Comparison of ENCODE assay signal across 14 mouse cellular contexts in the genomic region with DNA sequence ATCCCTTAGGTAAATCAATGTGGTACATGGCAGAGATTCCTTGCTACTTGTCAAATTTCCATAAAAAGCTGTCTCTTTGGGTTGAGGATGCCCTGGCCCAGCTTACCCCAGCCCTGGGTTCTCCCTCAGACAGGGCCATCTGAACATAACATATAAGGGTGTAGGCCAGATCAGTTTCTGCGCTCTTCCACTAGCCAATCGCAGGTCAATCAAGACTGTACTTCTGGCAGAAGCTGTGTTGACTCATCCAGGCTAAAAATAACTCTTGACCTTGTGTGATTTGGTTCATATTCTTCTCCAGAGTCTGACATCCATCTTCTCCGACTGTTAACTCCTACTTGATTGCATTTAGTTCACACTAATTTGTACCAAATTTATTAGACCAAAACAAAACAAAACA. TPM values are rescaled to one million over a fixed set of nuclear protein-coding genes. Genes with fewer than 3 reads are reported as not detected.
DNase-seq lines count a peak whose midpoint lies in the region; ATAC-seq and TF ChIP-seq lines count a peak whose summit lies in the region.
"Had no signal": no experiment of that assay in that cellular context is flagged by ENCODE, and none has a peak within 500 bp of the region (broad histone marks: within the 10 kb centered on the region; RNA-seq: fewer than 3 reads in every experiment).

No protein-coding gene starts in this region.

- no peak for TF ChIP-seq POLR2A in cerebellum, adult 2 months (IDR thresholded peaks at IDR 0.05; ENCODE audit: borderline replicate concordance, insufficient read depth, low read length)

- 7% methylated on average over 3 of the region's 3 CpGs for WGBS in cerebellum, adult 2 months
- WGBS in midbrain, embryonic 15.5 days, result 65% methylated on average over 3 of the region's 3 CpGs
- 83% methylated on average over 3 of the region's 3 CpGs for WGBS in midbrain, postnatal 0 days
- 37% methylated on average over 3 of the region's 3 CpGs for WGBS in heart, embryonic 11.5 days (ENCODE audit: insufficient replicate concordance)
- WGBS in midbrain, embryonic 13.5 days, result 88% methylated on average over 3 of the region's 3 CpGs

- H3K9me3 ChIP-seq in midbrain, embryonic 15.5 days, result no peaks in the 10 kb centered on the region
- no peaks in the 10 kb centered on the region for H3K9me3 ChIP-seq in midbrain, postnatal 0 days (ENCODE audit: low read length)
- H3K9me3 ChIP-seq in heart, embryonic 11.5 days (replicated peaks; ENCODE audit: control insufficient read depth, low read length), result no peaks in the 10 kb centered on the region
- no peaks in the 10 kb centered on the region for H3K9me3 ChIP-seq in midbrain, embryonic 13.5 days
- H3K9me3 ChIP-seq: hindbrain, embryonic 10.5 days had no signal

- H3K36me3 ChIP-seq in midbrain, embryonic 15.5 days (replicated peaks), result no peaks in the 10 kb centered on the region
- no peaks in the 10 kb centered on the region for H3K36me3 ChIP-seq in midbrain, postnatal 0 days (ENCODE audit: insufficient read depth, low read length)
- no peaks in the 10 kb centered on the region for H3K36me3 ChIP-seq in heart, embryonic 11.5 days (ENCODE audit: control insufficient read depth, insufficient read depth, low read length)
- no peaks in the 10 kb centered on the region for H3K36me3 ChIP-seq in midbrain, embryonic 13.5 days
- H3K36me3 ChIP-seq: hindbrain, embryonic 10.5 days had no signal

- no peak overlapping the region for H3K4me2 ChIP-seq in midbrain, embryonic 15.5 days
- H3K4me2 ChIP-seq in midbrain, postnatal 0 days (ENCODE audit: low read depth, low read length, poor library complexity, severe bottlenecking), result no peak overlapping the region
- H3K4me2 ChIP-seq in heart, embryonic 11.5 days, result no peak overlapping the region
- no peak overlapping the region for H3K4me2 ChIP-seq in midbrain, embryonic 13.5 days (replicated peaks)

- H3K4me1 ChIP-seq in cerebellum, adult 2 months (ENCODE audit: control insufficient read depth, insufficient read depth, low read length), result peaks cover 11% of the 10 kb centered on the region
- H3K4me1 ChIP-seq in midbrain, embryonic 15.5 days, result peaks cover 34% of the 10 kb centered on the region
- H3K4me1 ChIP-seq in midbrain, postnatal 0 days (ENCODE audit: insufficient read depth, low read length), result 0 out of 2 replicates have a peak, but pooled peaks cover 9% of the 10 kb centered on the region
- H3K4me1 ChIP-seq in heart, embryonic 11.5 days (ENCODE audit: control insufficient read depth, insufficient read depth, low read length), result peaks cover 3% of the 10 kb centered on the region
- H3K4me1 ChIP-seq in midbrain, embryonic 13.5 days (replicated peaks), result peaks cover 38% of the 10 kb centered on the region

- no peak for ATAC-seq in midbrain, embryonic 15.5 days (replicated peaks)
- ATAC-seq in midbrain, postnatal 0 days (ENCODE audit: low FRiP score), result no peak
- ATAC-seq in heart, embryonic 11.5 days (replicated peaks; ENCODE audit: insufficient number of reproducible peaks, low FRiP score, low TSS enrichment), result no peak
- no peak for ATAC-seq in midbrain, embryonic 13.5 days
- ATAC-seq: CD4-positive, CD25-positive, alpha-beta regulatory T cell, adult 4 months; intestine, embryonic 16.5 days had no signal

- DNase-seq in cerebellum, adult 2 months, result peak; percentile 43 to 71
- no peak for DNase-seq in cerebellum, adult 9-10 months
- no peak for DNase-seq in midbrain, postnatal 0 days (ENCODE audit: low spot score)
- no peak for DNase-seq in thymus, postnatal 0 days (ENCODE audit: low spot score)
- no peak for DNase-seq in right cerebral cortex, postnatal 4 days
- DNase-seq: thymus, postnatal 14 days had no signal

- H3K27ac ChIP-seq in cerebellum, adult 2 months (ENCODE audit: insufficient read depth, low read length), result peak overlapping the region; percentile 40; the same call in 1 of the 2 replicates
- 0 out of 2 replicates have a peak overlapping the region, but pooled peaks have one; percentile 1 for H3K27ac ChIP-seq in midbrain, embryonic 15.5 days
- no peak overlapping the region for H3K27ac ChIP-seq in midbrain, postnatal 0 days (ENCODE audit: low read depth, low read length)
- H3K27ac ChIP-seq in heart, embryonic 11.5 days (ENCODE audit: low read depth, low read length), result peak overlapping the region; percentile 35; the same call in 1 of the 2 replicates
- no peak overlapping the region for H3K27ac ChIP-seq in midbrain, embryonic 13.5 days
- H3K27ac ChIP-seq: hindbrain, embryonic 10.5 days had no signal

- no peaks in the 10 kb centered on the region for H3K27me3 ChIP-seq in cerebellum, adult 2 months (ENCODE audit: control insufficient read depth, insufficient read depth, low read length)
- H3K27me3 ChIP-seq in midbrain, embryonic 15.5 days (replicated peaks), result no peaks in the 10 kb centered on the region
- no peaks in the 10 kb centered on the region for H3K27me3 ChIP-seq in midbrain, postnatal 0 days (ENCODE audit: insufficient read depth, low read length)
- H3K27me3 ChIP-seq in heart, embryonic 11.5 days (ENCODE audit: control insufficient read depth, insufficient read depth, low read length), result no peaks in the 10 kb centered on the region
- H3K27me3 ChIP-seq in midbrain, embryonic 13.5 days, result no peaks in the 10 kb centered on the region

- no peak overlapping the region for H3K4me3 ChIP-seq in cerebellum, adult 2 months (replicated peaks; ENCODE audit: insufficient read depth, low read depth, low read length)
- no peak overlapping the region for H3K4me3 ChIP-seq in midbrain, embryonic 15.5 days
- no peak overlapping the region for H3K4me3 ChIP-seq in midbrain, postnatal 0 days (ENCODE audit: low read depth, low read length)
- no peak overlapping the region for H3K4me3 ChIP-seq in heart, embryonic 11.5 days (ENCODE audit: low read depth, low read length)
- no peak overlapping the region for H3K4me3 ChIP-seq in midbrain, embryonic 13.5 days (replicated peaks)
- H3K4me3 ChIP-seq: erythroblast, embryonic 14.5 days; hindbrain, embryonic 10.5 days had no signal

- no peak for TF ChIP-seq CTCF in cerebellum, adult 2 months (IDR thresholded peaks at IDR 0.05; ENCODE audit: borderline replicate concordance, insufficient read depth, low read depth, low read length)
- no peak for TF ChIP-seq CTCF in midbrain, postnatal 0 days (IDR thresholded peaks at IDR 0.05)

- H3K9ac ChIP-seq in midbrain, embryonic 15.5 days, result no peak overlapping the region
- no peak overlapping the region for H3K9ac ChIP-seq in midbrain, postnatal 0 days (replicated peaks; ENCODE audit: low read length, poor library complexity, severe bottlenecking)
- H3K9ac ChIP-seq in heart, embryonic 11.5 days (ENCODE audit: low read depth, low read length), result no peak overlapping the region
- no peak overlapping the region for H3K9ac ChIP-seq in midbrain, embryonic 13.5 days (replicated peaks)

RNA-seq across cellular contexts. Expression of a gene that starts 4.7 kb away (rescaled TPM):
- polyA plus RNA-seq in cerebellum, adult 2 months (2012; rRNA removed), result 673 and 722 TPM in 2 replicates
- polyA plus RNA-seq in midbrain, embryonic 15.5 days (2015; fragmentation: Nextera tagmentation; extraction: Ambion mirVana), result 862 and 895 TPM in 2 replicates
- 974 and 976 TPM in 2 replicates for total RNA-seq in midbrain, postnatal 0 days (2014; rRNA removed)
- 1,518 and 1,519 TPM in 2 replicates for polyA plus RNA-seq in midbrain, postnatal 0 days (2015; fragmentation: Nextera tagmentation; extraction: Ambion mirVana)
- 116 and 122 TPM in 2 replicates for polyA plus RNA-seq in heart, embryonic 11.5 days (2014; fragmentation: Nextera tagmentation; extraction: Ambion mirVana)
- 15.3 and 17.8 TPM in 2 replicates for polyA plus RNA-seq in thymus, postnatal 0 days (2015; fragmentation: Nextera tagmentation; extraction: Ambion mirVana)
- 676 and 719 TPM in 2 replicates for polyA plus RNA-seq in midbrain, embryonic 13.5 days (2015; fragmentation: Nextera tagmentation; extraction: Ambion mirVana)
- total RNA-seq: common myeloid progenitor, adult 5-6 weeks had no signal
- polyA plus RNA-seq: erythroblast, embryonic 14.5 days had no signal

RNA-seq across cellular contexts. Expression of a gene that starts 45.4 kb away (rescaled TPM):
- 95.7 and 107 TPM in 2 replicates for polyA plus RNA-seq in cerebellum, adult 2 months (2012; rRNA removed)
- 153 and 156 TPM in 2 replicates for polyA plus RNA-seq in midbrain, embryonic 15.5 days (2015; fragmentation: Nextera tagmentation; extraction: Ambion mirVana)
- total RNA-seq in midbrain, postnatal 0 days (2014; rRNA removed), result 97.3 and 97.8 TPM in 2 replicates
- 113 and 132 TPM in 2 replicates for polyA plus RNA-seq in midbrain, postnatal 0 days (2015; fragmentation: Nextera tagmentation; extraction: Ambion mirVana)
- polyA plus RNA-seq in heart, embryonic 11.5 days (2014; fragmentation: Nextera tagmentation; extraction: Ambion mirVana), result 81.2 and 86.9 TPM in 2 replicates
- polyA plus RNA-seq in thymus, postnatal 0 days (2015; fragmentation: Nextera tagmentation; extraction: Ambion mirVana), result 58.5 and 62.0 TPM in 2 replicates
- 155 and 168 TPM in 2 replicates for polyA plus RNA-seq in midbrain, embryonic 13.5 days (2015; fragmentation: Nextera tagmentation; extraction: Ambion mirVana)

Comparison
In these comparisons a context has a peak if more than half of its experiments do, and no peak if none do; other contexts are left out.
1. DNase-seq: peak in cerebellum, adult 2 months (2 of 2); none in cerebellum, adult 9-10 months (single experiment), midbrain, postnatal 0 days (single experiment), thymus, postnatal 0 days (single experiment) and right cerebral cortex, postnatal 4 days (single experiment).
2. H3K27ac ChIP-seq: peak in cerebellum, adult 2 months (single experiment), midbrain, embryonic 15.5 days (single experiment) and heart, embryonic 11.5 days (single experiment); none in midbrain, postnatal 0 days (single experiment) and midbrain, embryonic 13.5 days (single experiment).